Mouse (Mus musculus): ENCODE measurements around the gene Nup62cl. TPM values are rescaled to one million over a fixed set of nuclear protein-coding genes. Genes with fewer than 3 reads are reported as not detected.

Nup62cl gene
- polyA plus RNA-seq, 1 experiment from 2014 or later: 1.0 TPM

Other genes starting within 250 kb of the Nup62cl start
- gene Morc4, start 191.0 kb downstream of the Nup62cl start, polyA plus RNA-seq (2015; fragmentation: Nextera tagmentation; extraction: Ambion mirVana): 2.6 and 5.3 TPM in 2 replicates
- 3.1 and 4.5 TPM in 2 replicates for gene Rbm41, start 64.1 kb downstream of the Nup62cl start, polyA plus RNA-seq (2015; fragmentation: Nextera tagmentation; extraction: Ambion mirVana)
- not detected in 2 replicates for gene Pih1h3b, start 167 bp upstream of the Nup62cl start, polyA plus RNA-seq (2015; fragmentation: Nextera tagmentation; extraction: Ambion mirVana)

Data from hindbrain, embryonic 16.5 days (tissue).